Mouse (Mus musculus): ENCODE results near the gene Samd8.

DNA sequence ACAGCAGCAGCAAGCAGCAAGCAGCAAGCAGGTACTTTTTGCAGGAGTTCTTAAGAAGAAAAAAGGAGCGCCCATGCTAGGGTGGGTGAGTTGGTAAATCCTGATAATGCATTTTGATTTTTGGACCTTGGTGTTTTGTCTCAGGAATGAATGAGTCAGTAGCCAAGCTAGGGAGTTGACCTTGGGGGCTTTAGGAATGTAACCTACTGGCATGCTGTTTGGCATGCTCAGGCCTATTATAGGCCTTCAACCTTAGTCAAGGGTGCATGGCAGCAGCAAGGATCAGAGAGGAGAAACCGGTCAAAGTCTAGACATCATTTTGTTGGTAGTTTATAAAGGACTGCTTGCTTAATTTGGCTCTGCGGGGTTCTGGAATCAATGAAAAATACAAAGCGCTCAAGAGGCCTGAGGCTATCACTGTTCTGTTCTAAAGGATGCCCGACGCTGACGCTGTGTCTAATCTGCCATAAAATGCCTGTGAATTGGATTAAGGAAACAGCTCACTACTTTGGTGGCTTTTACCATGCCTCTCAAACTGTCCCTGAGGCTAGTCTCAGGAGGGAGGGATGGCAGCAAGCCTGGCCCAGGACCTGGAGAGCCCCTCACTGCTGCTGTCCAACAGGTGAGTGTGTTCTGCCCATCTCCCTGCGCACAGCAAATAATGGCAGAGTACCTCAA, 28.2 kb upstream of the Samd8 start:
- TF ChIP-seq CTCF (IDR thresholded peaks at IDR 0.05; ENCODE audit: low read depth, low read length) (no peak), POLR2A (IDR thresholded peaks at IDR 0.05; ENCODE audit: extremely low read depth, insufficient read depth, low read length) (no peak)
